ENCODE assay signal across 17 mouse cellular contexts in genomic region chr13:26714056-26714455, GRCm38 (mm10). TPM values are rescaled to one million over a fixed set of nuclear protein-coding genes. Genes with fewer than 3 reads are reported as not detected.
A peak's percentile ranks its signal among the peaks of the same experiment; 100 is the strongest.
DNase-seq lines count a peak whose midpoint lies in the region; ATAC-seq and TF ChIP-seq lines count a peak whose summit lies in the region.
"Had no signal": no experiment of that assay in that cellular context is flagged by ENCODE, and none has a peak within 500 bp of the region (broad histone marks: within the 10 kb centered on the region; RNA-seq: fewer than 3 reads in every experiment).

No protein-coding gene starts in this region.

- H3K4me2 ChIP-seq in midbrain, postnatal 0 days (ENCODE audit: low read depth, low read length, poor library complexity, severe bottlenecking): no peak overlapping the region
- no peak overlapping the region for H3K4me2 ChIP-seq in midbrain, embryonic 13.5 days (replicated peaks)
- H3K4me2 ChIP-seq: liver, embryonic 11.5 days had no signal

- H3K36me3 ChIP-seq in midbrain, postnatal 0 days (ENCODE audit: insufficient read depth, low read length): no peaks in the 10 kb centered on the region
- no peaks in the 10 kb centered on the region for H3K36me3 ChIP-seq in midbrain, embryonic 13.5 days
- no peaks in the 10 kb centered on the region for H3K36me3 ChIP-seq in forebrain, embryonic 10.5 days (replicated peaks)

- no peak for TF ChIP-seq CTCF in midbrain, postnatal 0 days (IDR thresholded peaks at IDR 0.05)

- DNase-seq in cerebellum, postnatal 14 days: peak; percentile 11 to 42
- DNase-seq in midbrain, postnatal 0 days (ENCODE audit: low spot score): peak; percentile 16
- peak; percentile 8 for DNase-seq in left cerebral cortex, adult 11 months (ENCODE audit: low spot score)
- peak; percentile 78 for DNase-seq in telencephalon, adult 2 months (ENCODE audit: low read depth, low spot score)
- no peak for DNase-seq in forebrain, embryonic 10.5 days (ENCODE audit: extremely low spot score, low spot score)
- DNase-seq: lung, postnatal 10 days had no signal

- H3K4me1 ChIP-seq in midbrain, postnatal 0 days (ENCODE audit: insufficient read depth, low read length): no peaks in the 10 kb centered on the region
- H3K4me1 ChIP-seq in midbrain, embryonic 13.5 days (replicated peaks): no peaks in the 10 kb centered on the region
- H3K4me1 ChIP-seq in forebrain, embryonic 10.5 days: no peaks in the 10 kb centered on the region

- no peak overlapping the region for H3K27ac ChIP-seq in midbrain, postnatal 0 days (ENCODE audit: low read depth, low read length)
- no peak overlapping the region for H3K27ac ChIP-seq in midbrain, embryonic 13.5 days
- H3K27ac ChIP-seq in forebrain, embryonic 10.5 days: no peak overlapping the region
- H3K27ac ChIP-seq: hindbrain, postnatal 0 days had no signal

- no peak overlapping the region for H3K4me3 ChIP-seq in midbrain, postnatal 0 days (ENCODE audit: low read depth, low read length)
- H3K4me3 ChIP-seq in midbrain, embryonic 13.5 days (replicated peaks): no peak overlapping the region
- no peak overlapping the region for H3K4me3 ChIP-seq in forebrain, embryonic 10.5 days

- H3K27me3 ChIP-seq in midbrain, postnatal 0 days (ENCODE audit: insufficient read depth, low read length): no peaks in the 10 kb centered on the region
- no peaks in the 10 kb centered on the region for H3K27me3 ChIP-seq in midbrain, embryonic 13.5 days
- no peaks in the 10 kb centered on the region for H3K27me3 ChIP-seq in forebrain, embryonic 10.5 days (ENCODE audit: poor library complexity, severe bottlenecking)

- WGBS in midbrain, postnatal 0 days: 73% methylated on average over 5 of the region's 5 CpGs
- WGBS in midbrain, embryonic 13.5 days: 90% methylated on average over 5 of the region's 5 CpGs
- 91% methylated on average over 5 of the region's 5 CpGs for WGBS in forebrain, embryonic 10.5 days

- H3K9ac ChIP-seq in midbrain, postnatal 0 days (replicated peaks; ENCODE audit: low read length, poor library complexity, severe bottlenecking): no peak overlapping the region
- no peak overlapping the region for H3K9ac ChIP-seq in midbrain, embryonic 13.5 days (replicated peaks)

- no peak for ATAC-seq in cerebellum, adult (ENCODE audit: insufficient number of reproducible peaks, low FRiP score, low TSS enrichment)
- ATAC-seq in midbrain, postnatal 0 days (ENCODE audit: low FRiP score): no peak
- ATAC-seq in midbrain, embryonic 13.5 days: no peak
- no peak for ATAC-seq in CD4-positive, CD25-positive, alpha-beta regulatory T cell, adult 4 months
- ATAC-seq: hindbrain, postnatal 0 days; midbrain, embryonic 16.5 days had no signal

- H3K9me3 ChIP-seq in midbrain, postnatal 0 days (ENCODE audit: low read length): no peaks in the 10 kb centered on the region
- no peaks in the 10 kb centered on the region for H3K9me3 ChIP-seq in midbrain, embryonic 13.5 days
- no peaks in the 10 kb centered on the region for H3K9me3 ChIP-seq in forebrain, embryonic 10.5 days

RNA-seq across cellular contexts. Expression of gene Hdgfl1, which starts 55.9 kb away (rescaled TPM):
- not detected in 2 replicates for total RNA-seq in midbrain, postnatal 0 days (2014; rRNA removed)
- not detected in 2 replicates for polyA plus RNA-seq in midbrain, postnatal 0 days (2015; fragmentation: Nextera tagmentation; extraction: Ambion mirVana)
- not detected in 2 replicates for polyA plus RNA-seq in midbrain, embryonic 13.5 days (2015; fragmentation: Nextera tagmentation; extraction: Ambion mirVana)
- polyA plus RNA-seq in CD4-positive, CD25-positive, alpha-beta regulatory T cell, adult 4 months (2017; shearing (Covaris generic)): not detected
- polyA plus RNA-seq in forebrain, embryonic 10.5 days (2016; fragmentation: Nextera tagmentation; extraction: Ambion mirVana): not detected in 2 replicates
- total RNA-seq: adrenal gland, adult 18-20 months; hindbrain, postnatal 0 days had no signal
- polyA plus RNA-seq: C2C12; forebrain, embryonic 11.5 days; hindbrain, postnatal 0 days; kidney, embryonic 16.5 days; liver, embryonic 11.5 days; midbrain, embryonic 16.5 days; neural tube, embryonic 14.5 days had no signal
